Comparison of ENCODE assay signal across 9 mouse cellular contexts in genomic region chr13:49146040-49146697, GRCm38 (mm10). TPM values are rescaled to one million over a fixed set of nuclear protein-coding genes. Genes with fewer than 3 reads are reported as not detected.
DNase-seq lines count a peak whose midpoint lies in the region; ATAC-seq and TF ChIP-seq lines count a peak whose summit lies in the region.
"Had no signal": no experiment of that assay in that cellular context is flagged by ENCODE, and none has a peak within 500 bp of the region (broad histone marks: within the 10 kb centered on the region; RNA-seq: fewer than 3 reads in every experiment).

No protein-coding gene starts in this region.

- peaks cover 16% of the 10 kb centered on the region for H3K4me1 ChIP-seq in E14TG2a.4 (replicated peaks; ENCODE audit: low read depth, low read length)
- H3K4me1 ChIP-seq in heart, embryonic 16.5 days (ENCODE audit: control insufficient read depth, insufficient read depth, low read length), result peaks cover 15% of the 10 kb centered on the region
- peaks cover 6% of the 10 kb centered on the region for H3K4me1 ChIP-seq in liver, embryonic 16.5 days (ENCODE audit: control insufficient read depth, low read depth, low read length)

- H3K36me3 ChIP-seq in E14TG2a.4 (ENCODE audit: insufficient read depth, low read length), result no peaks in the 10 kb centered on the region
- no peaks in the 10 kb centered on the region for H3K36me3 ChIP-seq in heart, embryonic 16.5 days (ENCODE audit: control insufficient read depth, insufficient read depth)
- no peaks in the 10 kb centered on the region for H3K36me3 ChIP-seq in liver, embryonic 16.5 days (ENCODE audit: control insufficient read depth, insufficient read depth)

- H3K27me3 ChIP-seq in E14TG2a.4 (ENCODE audit: insufficient read depth, low read length), result peaks cover 88% of the 10 kb centered on the region
- H3K27me3 ChIP-seq in heart, embryonic 16.5 days (ENCODE audit: control insufficient read depth, insufficient read depth, low read length), result peaks cover 32% of the 10 kb centered on the region
- peaks cover 56% of the 10 kb centered on the region for H3K27me3 ChIP-seq in liver, embryonic 16.5 days (ENCODE audit: control insufficient read depth, insufficient read depth, low read depth, low read length)

- no peak overlapping the region for H3K27ac ChIP-seq in heart, embryonic 16.5 days (ENCODE audit: low read length)
- no peak overlapping the region for H3K27ac ChIP-seq in liver, embryonic 16.5 days (ENCODE audit: low read length)

- H3K9me3 ChIP-seq in E14TG2a.4 (ENCODE audit: low read length), result no peaks in the 10 kb centered on the region
- H3K9me3 ChIP-seq in heart, embryonic 16.5 days (replicated peaks; ENCODE audit: control insufficient read depth, low read length), result no peaks in the 10 kb centered on the region
- H3K9me3 ChIP-seq in liver, embryonic 16.5 days (replicated peaks; ENCODE audit: control insufficient read depth, low read length), result no peaks in the 10 kb centered on the region

- H3K9ac ChIP-seq in heart, embryonic 16.5 days (ENCODE audit: low read length), result peak overlapping the region; percentile 77
- H3K9ac ChIP-seq in liver, embryonic 16.5 days (ENCODE audit: low read depth, low read length), result no peak overlapping the region

- no peak for TF ChIP-seq CTCF in E14TG2a.4 (conservative IDR thresholded peaks at IDR 0.05; ENCODE audit: low read length)

- peak; percentile 17 for ATAC-seq in frontal cortex, adult (ENCODE audit: low TSS enrichment)
- ATAC-seq in heart, embryonic 16.5 days (replicated peaks; ENCODE audit: extremely low read depth, insufficient read depth, low FRiP score), result no peak
- no peak for ATAC-seq in liver, embryonic 16.5 days (ENCODE audit: low read depth)
- ATAC-seq in CD4-positive, CD25-positive, alpha-beta regulatory T cell, adult 4 months, result no peak

- DNase-seq in frontal cortex, postnatal 25 days (ENCODE audit: low spot score in 2 of 2), result no peak
- no peak for DNase-seq in kidney, postnatal 10 days
- no peak for DNase-seq in adrenal gland, postnatal 10 days
- DNase-seq: kidney, adult 8-10 months had no signal

- H3K4me2 ChIP-seq in heart, embryonic 16.5 days (ENCODE audit: low read depth, low read length), result peak overlapping the region; percentile 95
- H3K4me2 ChIP-seq in liver, embryonic 16.5 days (ENCODE audit: low read depth, low read length), result peak overlapping the region; percentile 74; the same call in 1 of the 2 replicates

- H3K4me3 ChIP-seq in E14TG2a.4 (replicated peaks; ENCODE audit: low read length), result peak overlapping the region; percentile 83
- H3K4me3 ChIP-seq in heart, embryonic 16.5 days (ENCODE audit: low read length), result peak overlapping the region; percentile 76
- peak overlapping the region; percentile 57; the same call in 1 of the 2 replicates for H3K4me3 ChIP-seq in liver, embryonic 16.5 days (ENCODE audit: low read depth, low read length)

- 27% methylated on average over 17 of the region's 17 CpGs for WGBS in heart, embryonic 16.5 days
- 24% methylated on average over 17 of the region's 17 CpGs for WGBS in liver, embryonic 16.5 days (ENCODE audit: insufficient replicate concordance)

RNA-seq across cellular contexts. Expression of gene Wnk2, which starts 1.6 kb away (rescaled TPM):
- 1.8 and 1.9 TPM in 2 replicates for polyA plus RNA-seq in heart, embryonic 16.5 days (2015; fragmentation: Nextera tagmentation; extraction: Ambion mirVana)
- 0.08 and 0.15 TPM in 2 replicates for polyA plus RNA-seq in liver, embryonic 16.5 days (2015; fragmentation: Nextera tagmentation; extraction: Ambion mirVana)
- polyA plus RNA-seq in CD4-positive, CD25-positive, alpha-beta regulatory T cell, adult 4 months (2017; shearing (Covaris generic)), result not detected
- total RNA-seq in adrenal gland, postnatal 10 days (2021), result 1 to 10 TPM; 4.1 to 8.3 TPM

RNA-seq across cellular contexts. Expression of gene Ninj1, which starts 41.1 kb away (rescaled TPM):
- polyA plus RNA-seq in heart, embryonic 16.5 days (2015; fragmentation: Nextera tagmentation; extraction: Ambion mirVana), result 78.8 and 84.5 TPM in 2 replicates
- polyA plus RNA-seq in liver, embryonic 16.5 days (2015; fragmentation: Nextera tagmentation; extraction: Ambion mirVana), result 54.3 and 58.0 TPM in 2 replicates
- 10 to 100 TPM; 24.5 to 27.4 TPM for polyA plus RNA-seq in CD4-positive, CD25-positive, alpha-beta regulatory T cell, adult 4 months (2017; shearing (Covaris generic))
- 10 to 100 TPM; 77.3 to 79.6 TPM for total RNA-seq in adrenal gland, postnatal 10 days (2021)
